Mouse (Mus musculus) embryonic fibroblast, embryonic 13.5 days (primary cell): ENCODE measurements at regions not wholly inside any gene's neighbourhood (a gene's known extent, or its start where the extent isn't known, plus 50 kb on each side); places are given as distances from the start of the nearest gene placed in this dataset.

ENCODE experiments used
- H3K27ac ChIP-seq: 2 replicates; pipeline ENCODE4 v1.5.1; 2012; ENCODE audit warnings: low read length, control low read depth, inconsistent platforms; ENCODE audit not compliant: insufficient read depth
- H3K4me1 ChIP-seq: 2 replicates; pipeline ENCODE4 v1.6.1; 2011; ENCODE audit warnings: low read length; ENCODE audit not compliant: control insufficient read depth, insufficient read depth
- H3K4me3 ChIP-seq: 2 replicates; pipeline ENCODE4 v1.5.1; 2011; ENCODE audit warnings: mild to moderate bottlenecking, control low read depth, low read length; ENCODE audit not compliant: insufficient read depth
- CTCF ChIP-seq: IDR thresholded peaks from 2 replicates; pipeline ENCODE4 v1.5.1; 2011; ENCODE audit warnings: mild to moderate bottlenecking, control low read depth, low read length, moderate library complexity, borderline replicate concordance; ENCODE audit not compliant: insufficient read depth
- POLR2A ChIP-seq: IDR thresholded peaks from 2 replicates; pipeline ENCODE4 v1.6.1; 2011; ENCODE audit warnings: low read depth, mild to moderate bottlenecking, control low read depth, low read length, moderate library complexity

DNA sequence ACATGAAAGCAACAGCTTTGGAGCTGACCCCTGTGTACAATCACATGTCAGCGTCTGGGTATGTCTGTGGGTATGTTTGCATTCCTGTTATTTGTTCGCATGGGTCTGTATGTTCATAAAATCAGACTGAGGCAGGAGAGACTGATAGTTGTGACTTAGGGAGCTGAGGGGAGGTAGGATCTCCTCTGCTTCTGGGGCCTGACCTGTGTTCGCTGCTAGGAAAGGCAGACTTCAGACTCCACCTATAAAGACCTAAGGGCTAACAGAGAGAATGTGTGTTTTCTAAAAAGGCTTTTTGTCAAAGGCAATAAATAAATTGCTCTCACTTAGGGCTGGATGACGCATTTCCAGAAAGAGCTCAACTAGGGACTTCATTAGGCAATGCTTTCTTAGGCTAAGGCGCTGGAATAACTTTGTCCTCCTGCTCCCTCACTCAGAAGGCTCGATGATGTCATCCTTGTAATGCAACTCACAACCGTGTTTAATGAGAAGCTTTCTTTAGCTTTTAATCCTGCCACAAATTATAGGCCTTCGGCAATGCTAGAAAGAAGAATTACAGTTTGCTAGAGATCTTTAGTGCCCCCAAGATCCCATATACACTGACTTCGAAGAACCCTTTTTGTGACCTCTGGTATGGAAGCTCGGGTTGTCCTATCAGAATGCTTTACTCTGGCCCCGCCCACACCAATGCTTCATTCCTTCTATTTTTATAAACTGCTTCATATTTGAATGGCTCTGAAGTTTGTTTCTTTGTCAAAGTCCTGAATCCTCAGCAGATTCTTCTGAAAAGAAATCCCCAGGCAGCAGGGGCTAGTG, 72.7 kb upstream of the Stac start:
- TF ChIP-seq CTCF: no peak
- TF ChIP-seq POLR2A: no peak
- Histone ChIP-seq H3K4me3 (no peak overlapping the region), H3K27ac (no peak overlapping the region), H3K4me1 (no peaks in the 10 kb centered on the region)

- Histone ChIP-seq H3K4me1 (0 out of 2 replicates have a peak, but pooled peaks cover 2% of the 10 kb centered on the region), H3K4me3 (no peak overlapping the region), H3K27ac (no peak overlapping the region)
- no peak for TF ChIP-seq CTCF
- no peak for TF ChIP-seq POLR2A
Measured at GRCm38 (mm10) chr9:111755235-111755634, 65.1 kb upstream of the Stac start.

- H3K4me3 ChIP-seq: no peak overlapping the region
Measured at GRCm38 (mm10) chr9:111746151-111746550, 56.0 kb upstream of the Stac start.

GRCm38 (mm10) chr9:111745206-111745605, 55.1 kb upstream of the Stac start:
- TF ChIP-seq CTCF (no peak), POLR2A (no peak)
- no peak overlapping the region for H3K4me3 ChIP-seq
- no peaks in the 10 kb centered on the region for H3K4me1 ChIP-seq
- H3K27ac ChIP-seq: no peak overlapping the region

More at GRCm38 (mm10) chr9:111746151-111746550, 56.0 kb upstream of the Stac start:
- H3K27ac ChIP-seq: no peak overlapping the region
- no peak for TF ChIP-seq CTCF
- no peak for TF ChIP-seq POLR2A
- no peaks in the 10 kb centered on the region for H3K4me1 ChIP-seq
